In genomic region chr19:25406481-25407184, GRCm38 (mm10) we compare ENCODE assay signal across 7 mouse cellular contexts.
DNase-seq lines count a peak whose midpoint lies in the region; ATAC-seq lines count a peak whose summit lies in the region.

No protein-coding gene starts in this region.

- under 1% methylated on average over 28 of the region's 28 CpGs for WGBS in embryonic facial prominence, embryonic 10.5 days
- WGBS in limb, embryonic 11.5 days = under 1% methylated on average over 28 of the region's 28 CpGs
- WGBS in midbrain, embryonic 14.5 days = 2% methylated on average over 28 of the region's 28 CpGs
- WGBS in stomach, embryonic 15.5 days = 2% methylated on average over 28 of the region's 28 CpGs

- H3K27me3 ChIP-seq in embryonic facial prominence, embryonic 10.5 days (replicated peaks; ENCODE audit: low read depth, poor library complexity, severe bottlenecking) = 0 out of 2 replicates have a peak, but pooled peaks cover 3% of the 10 kb centered on the region
- H3K27me3 ChIP-seq in limb, embryonic 11.5 days (ENCODE audit: control insufficient read depth, insufficient read depth, low read length) = no peaks in the 10 kb centered on the region
- peaks cover 14% of the 10 kb centered on the region; the same call in 1 of the 2 replicates for H3K27me3 ChIP-seq in midbrain, embryonic 14.5 days (ENCODE audit: control insufficient read depth, insufficient read depth, low read length)
- no peaks in the 10 kb centered on the region for H3K27me3 ChIP-seq in stomach, embryonic 15.5 days (replicated peaks)

- H3K4me3 ChIP-seq in embryonic facial prominence, embryonic 10.5 days = peak overlapping the region; percentile 62
- peak overlapping the region; percentile 39 for H3K4me3 ChIP-seq in limb, embryonic 11.5 days (ENCODE audit: low read depth, low read length)
- peak overlapping the region; percentile 32 for H3K4me3 ChIP-seq in midbrain, embryonic 14.5 days (replicated peaks; ENCODE audit: low read depth, low read length)
- H3K4me3 ChIP-seq in stomach, embryonic 15.5 days (replicated peaks) = peak overlapping the region; percentile 43

- H3K9ac ChIP-seq in limb, embryonic 11.5 days (ENCODE audit: low read length) = peak overlapping the region; percentile 64
- peak overlapping the region; percentile 42 for H3K9ac ChIP-seq in midbrain, embryonic 14.5 days (replicated peaks; ENCODE audit: low read length)
- H3K9ac ChIP-seq in stomach, embryonic 15.5 days = peak overlapping the region; percentile 29

- H3K4me2 ChIP-seq in limb, embryonic 11.5 days (ENCODE audit: low read depth, severe bottlenecking) = peak overlapping the region; percentile 70
- peak overlapping the region; percentile 68 for H3K4me2 ChIP-seq in midbrain, embryonic 14.5 days (ENCODE audit: low read length)
- H3K4me2 ChIP-seq in stomach, embryonic 15.5 days = peak overlapping the region; percentile 70

- peaks cover 41% of the 10 kb centered on the region for H3K4me1 ChIP-seq in embryonic facial prominence, embryonic 10.5 days
- H3K4me1 ChIP-seq in limb, embryonic 11.5 days (ENCODE audit: control insufficient read depth, insufficient read depth, low read length) = peaks cover 24% of the 10 kb centered on the region
- peaks cover 14% of the 10 kb centered on the region for H3K4me1 ChIP-seq in midbrain, embryonic 14.5 days (ENCODE audit: control insufficient read depth, insufficient read depth, low read length)
- H3K4me1 ChIP-seq in stomach, embryonic 15.5 days = peaks cover 12% of the 10 kb centered on the region; the same call in 1 of the 2 replicates

- no peaks in the 10 kb centered on the region for H3K9me3 ChIP-seq in embryonic facial prominence, embryonic 10.5 days
- H3K9me3 ChIP-seq in limb, embryonic 11.5 days (ENCODE audit: control insufficient read depth, low read length) = no peaks in the 10 kb centered on the region
- no peaks in the 10 kb centered on the region for H3K9me3 ChIP-seq in midbrain, embryonic 14.5 days (ENCODE audit: control insufficient read depth, low read length)
- no peaks in the 10 kb centered on the region for H3K9me3 ChIP-seq in stomach, embryonic 15.5 days

- peak; percentile 64 for DNase-seq in adrenal gland, adult 8-10 months
- DNase-seq in embryonic facial prominence, embryonic 10.5 days (ENCODE audit: low spot score) = peak; percentile 83
- peak; percentile 99 for DNase-seq in heart, adult 11 months
- DNase-seq in kidney, adult 11 months = peak; percentile 84
- DNase-seq in limb, embryonic 11.5 days (ENCODE audit: low spot score) = peak; percentile 85
- DNase-seq in midbrain, embryonic 14.5 days = peak; percentile 66

- peak overlapping the region; percentile 88 for H3K27ac ChIP-seq in embryonic facial prominence, embryonic 10.5 days (replicated peaks)
- H3K27ac ChIP-seq in limb, embryonic 11.5 days (replicated peaks; ENCODE audit: low read depth, low read length) = peak overlapping the region; percentile 93
- H3K27ac ChIP-seq in midbrain, embryonic 14.5 days (replicated peaks; ENCODE audit: low read depth, low read length) = 0 out of 2 replicates have a peak overlapping the region, but pooled peaks have one; percentile 37
- H3K27ac ChIP-seq in stomach, embryonic 15.5 days = peak overlapping the region; percentile 80

- ATAC-seq in limb, embryonic 11.5 days (ENCODE audit: insufficient number of reproducible peaks, low FRiP score, low TSS enrichment, low read depth) = peak; percentile 86
- ATAC-seq in midbrain, embryonic 14.5 days (ENCODE audit: low FRiP score, low TSS enrichment) = peak; percentile 61; the same call in 1 of the 2 replicates
- ATAC-seq in stomach, embryonic 15.5 days (ENCODE audit: insufficient read depth, low FRiP score, low read depth) = peak; percentile 91

- H3K36me3 ChIP-seq in embryonic facial prominence, embryonic 10.5 days (replicated peaks) = peaks cover 26% of the 10 kb centered on the region
- peaks cover 19% of the 10 kb centered on the region for H3K36me3 ChIP-seq in limb, embryonic 11.5 days (ENCODE audit: control insufficient read depth, insufficient read depth, low read length)
- no peaks in the 10 kb centered on the region for H3K36me3 ChIP-seq in midbrain, embryonic 14.5 days (ENCODE audit: control insufficient read depth, insufficient read depth, low read length)
- peaks cover 22% of the 10 kb centered on the region for H3K36me3 ChIP-seq in stomach, embryonic 15.5 days

Comparison
In these comparisons a context has a peak if more than half of its experiments do, and no peak if none do; other contexts are left out.
1. Peak in every context shown above with its lines: DNase-seq, ATAC-seq, H3K4me3 ChIP-seq and H3K27ac ChIP-seq.
2. H3K27ac ChIP-seq: peak in every context shown above with its lines; median percentile 93 in limb, embryonic 11.5 days; 88 in embryonic facial prominence, embryonic 10.5 days; 80 in stomach, embryonic 15.5 days; 37 in midbrain, embryonic 14.5 days.